Mouse (Mus musculus) CH12.LX (cell line): ENCODE results near the gene C2cd4a. TPM values are rescaled to one million over a fixed set of nuclear protein-coding genes. Genes with fewer than 3 reads are reported as not detected.

Source experiments
- DNase-seq: peaks from one replicate; pipeline ENCODE4 v3.0.0-alpha.2; 2013; ENCODE audit errors: extremely low read depth
- H3K27ac ChIP-seq: 2 replicates; pipeline ENCODE4 v1.5.1; 2012; ENCODE audit warnings: low read depth, mild to moderate bottlenecking, control low read depth, moderate library complexity; ENCODE audit not compliant: insufficient read depth
- H3K27me3 ChIP-seq: replicated peaks from 2 replicates; pipeline ENCODE3; 2012; ENCODE audit warnings: inconsistent platforms
- H3K36me3 ChIP-seq, 2 experiments: replicated peaks in 1 of 2; 2 replicates each; pipeline versions ENCODE3 to v1.6.1; 2012; ENCODE audit warnings: inconsistent platforms in 1 of 2, low read length in 1 of 2, mild to moderate bottlenecking in 1 of 2, mixed read lengths in 1 of 2, moderate library complexity in 1 of 2; ENCODE audit not compliant: control insufficient read depth in 1 of 2, insufficient read depth in 1 of 2
- H3K4me1 ChIP-seq, 2 experiments: 2 replicates each; pipeline ENCODE4 v1.6.1; 2012; ENCODE audit warnings: inconsistent platforms in 1 of 2, moderate library complexity in 1 of 2; ENCODE audit not compliant: insufficient read depth in 2 of 2, control insufficient read depth in 1 of 2
- H3K4me2 ChIP-seq: 2 replicates; pipeline ENCODE4 v1.6.1; 2012; ENCODE audit warnings: low read depth, mild to moderate bottlenecking, control low read depth; ENCODE audit not compliant: poor library complexity, insufficient read depth, severe bottlenecking
- H3K4me3 ChIP-seq, 3 experiments: fragments of 150-350 bp in 1 of 3; sonication (generic) in 1 of 3; replicated peaks in 1 of 3; 2 replicates each; pipeline versions ENCODE3 to v1.5.1; 2011 to 2012; ENCODE audit warnings: low read depth in 2 of 3, low read length in 2 of 3, mild to moderate bottlenecking in 2 of 3, moderate library complexity in 2 of 3, control low read depth in 1 of 3, improper control_type of control experiment in 1 of 3, inconsistent platforms in 1 of 3, mixed read lengths in 1 of 3; ENCODE audit not compliant: poor library complexity in 1 of 3
- H3K79me2 ChIP-seq: replicated peaks from 2 replicates; pipeline ENCODE4 v1.6.1; 2012; ENCODE audit warnings: mild to moderate bottlenecking, moderate library complexity; ENCODE audit not compliant: control insufficient read depth, poor library complexity, insufficient read depth, severe bottlenecking; ENCODE audit errors: extremely low read depth
- H3K9ac ChIP-seq: 2 replicates; pipeline ENCODE4 v1.6.1; 2012; ENCODE audit warnings: low read depth, mild to moderate bottlenecking, control low read depth, moderate library complexity; ENCODE audit not compliant: insufficient read depth
- H3K9me3 ChIP-seq: replicated peaks from 2 replicates; pipeline ENCODE3; 2012; ENCODE audit warnings: low read length, inconsistent platforms, mixed read lengths
- BHLHE40 ChIP-seq: IDR thresholded peaks from 2 replicates; pipeline ENCODE4 v1.6.1; 2011; ENCODE audit warnings: mild to moderate bottlenecking, low read depth, low read length, improper control_type of control experiment
- CHD1 ChIP-seq: IDR thresholded peaks from 2 replicates; pipeline ENCODE4 v1.6.1; 2012; ENCODE audit warnings: low read depth, low read length, improper control_type of control experiment, inconsistent platforms
- CTCF ChIP-seq, 2 experiments: IDR thresholded peaks in 1 of 2; conservative IDR thresholded peaks in 1 of 2; 2 replicates each; pipeline ENCODE4 v1.5.1; 2011 to 2012; ENCODE audit warnings: low read depth in 2 of 2, low read length in 2 of 2, improper control_type of control experiment in 1 of 2, inconsistent platforms in 1 of 2, mild to moderate bottlenecking in 1 of 2, moderate library complexity in 1 of 2
- ELF1 ChIP-seq: IDR thresholded peaks from 2 replicates; pipeline ENCODE4 v1.6.1; 2014; ENCODE audit warnings: low read depth, mild to moderate bottlenecking, inconsistent platforms, low read length, improper control_type of control experiment
- ETS1 ChIP-seq: conservative IDR thresholded peaks from 2 replicates; pipeline ENCODE4 v1.6.1; 2012; ENCODE audit warnings: low read depth, mild to moderate bottlenecking, inconsistent platforms, low read length, improper control_type of control experiment, moderate library complexity
- JUND ChIP-seq: conservative IDR thresholded peaks from 2 replicates; pipeline ENCODE4 v1.6.1; 2011; ENCODE audit warnings: low read depth, low read length, improper control_type of control experiment
- MAFK ChIP-seq: IDR thresholded peaks from 2 replicates; pipeline ENCODE4 v1.6.1; 2011; ENCODE audit warnings: low read length, improper control_type of control experiment; ENCODE audit not compliant: insufficient replicate concordance
- MAZ ChIP-seq: IDR thresholded peaks from 2 replicates; pipeline ENCODE4 v1.6.1; 2012; ENCODE audit warnings: low read depth, mild to moderate bottlenecking, inconsistent platforms, low read length, improper control_type of control experiment, moderate library complexity
- MEF2A ChIP-seq: IDR thresholded peaks from 2 replicates; pipeline ENCODE4 v1.6.1; 2014; ENCODE audit warnings: low read depth, mild to moderate bottlenecking, inconsistent platforms, low read length, improper control_type of control experiment, borderline replicate concordance
- MYC ChIP-seq: IDR thresholded peaks from 2 replicates; pipeline ENCODE4 v1.6.1; 2011; ENCODE audit warnings: low read depth, mild to moderate bottlenecking, improper control_type of control experiment, low read length
- NRF1 ChIP-seq: IDR thresholded peaks from 2 replicates; pipeline ENCODE4 v1.6.1; 2014; ENCODE audit warnings: low read depth, mild to moderate bottlenecking, inconsistent platforms, low read length, improper control_type of control experiment, moderate library complexity
- PAX5 ChIP-seq: IDR thresholded peaks from 2 replicates; pipeline ENCODE4 v1.6.1; 2012; ENCODE audit warnings: low read length, inconsistent platforms, mixed read lengths
- POLR2A ChIP-seq: IDR thresholded peaks from 2 replicates; pipeline ENCODE4 v1.6.1; 2011; ENCODE audit warnings: low read depth, mild to moderate bottlenecking, improper control_type of control experiment, low read length
- RAD21 ChIP-seq: IDR thresholded peaks from 2 replicates; pipeline ENCODE4 v1.6.1; 2011; ENCODE audit warnings: low read depth, mild to moderate bottlenecking, low read length, improper control_type of control experiment, moderate library complexity
- RCOR1 ChIP-seq: conservative IDR thresholded peaks from 2 replicates; pipeline ENCODE4 v1.6.1; 2012; ENCODE audit warnings: low read depth, mild to moderate bottlenecking, inconsistent platforms, low read length, improper control_type of control experiment
- TBP ChIP-seq: conservative IDR thresholded peaks from 2 replicates; pipeline ENCODE4 v1.6.1; 2011; ENCODE audit warnings: low read depth, low read length, improper control_type of control experiment
- UBTF ChIP-seq: IDR thresholded peaks from 2 replicates; pipeline ENCODE4 v1.6.1; 2012; ENCODE audit warnings: low read depth, mild to moderate bottlenecking, inconsistent platforms, low read length, improper control_type of control experiment, moderate library complexity
- ZKSCAN1 ChIP-seq: IDR thresholded peaks from 2 replicates; pipeline ENCODE4 v1.6.1; 2012; ENCODE audit warnings: low read depth, inconsistent platforms, low read length, improper control_type of control experiment, borderline replicate concordance
- ZMIZ1 ChIP-seq: IDR thresholded peaks from 2 replicates; pipeline ENCODE4 v1.6.1; 2012; ENCODE audit warnings: low read depth, mild to moderate bottlenecking, inconsistent platforms, low read length, improper control_type of control experiment
- ZNF384 ChIP-seq: IDR thresholded peaks from 2 replicates; pipeline ENCODE4 v1.6.1; 2012; ENCODE audit warnings: low read depth, low read length, improper control_type of control experiment, inconsistent platforms
- dilution Hi-C: fragments of 300-500 bp; cut with MboI; formaldehyde crosslinking; loops from 2 replicates; pipeline ENCODE4 v1.14.3; 2020; ENCODE audit warnings: low sequenced_read_pairs; ENCODE audit not compliant: extremely low pct_unique_long_range_greater_than_20kb, extremely low pct_ligation_motif_present
- in situ Hi-C: fragments of 300-500 bp; cut with MboI; formaldehyde crosslinking; loops from 3 replicates; pipeline ENCODE4 v1.14.3; 2019; ENCODE audit warnings: low sequenced_read_pairs, low pct_ligation_motif_present, low pct_unique_long_range_greater_than_20kb, mixed read lengths
- polyA plus RNA-seq: library from polyadenylated mRNA; unstranded; fragments of >175 nt; gene quantifications from 2 replicates; pipeline ENCODE4 v1.2.1, GENCODE M21; 2012; ENCODE audit warnings: low read depth; ENCODE audit not compliant: insufficient read length
- total RNA-seq, 2 experiments: library from RNA; depleted of rRNA; stranded (reverse); fragments of 300-350 nt in 1 of 2; fragments of >200 nt in 1 of 2; gene quantifications; 2 replicates each; pipeline ENCODE4 v1.2.3; 2012 to 2014

C2cd4a gene
- total and polyA plus RNA-seq, 3 experiments = 0.16 TPM; not detected in 2

GRCm38 (mm10) chr9:67816172-67816928, 15.8 kb downstream of the C2cd4a start:
- H3K36me3 ChIP-seq = no peaks in the 10 kb centered on the region
- dilution Hi-C loops (no loop called here), in situ Hi-C loops (loop anchor here (10.0 kb wide), 1 partner anchor 158 kb away; no protein-coding TSS in a partner anchor)
- H3K4me2 ChIP-seq = no peak overlapping the region
- DNase-seq = no peak
- H3K9me3 ChIP-seq = no peaks in the 10 kb centered on the region
- peaks cover 5 to 26% of the 10 kb centered on the region in 2 experiments for H3K4me1 ChIP-seq
- no peaks in the 10 kb centered on the region for H3K27me3 ChIP-seq
- no peaks in the 10 kb centered on the region for H3K79me2 ChIP-seq
- no peak overlapping the region for H3K4me3 ChIP-seq
- no peak overlapping the region for H3K27ac ChIP-seq
- no peak overlapping the region for H3K9ac ChIP-seq
- TF ChIP-seq POLR2A (no peak), TBP (no peak), MAZ (no peak), BHLHE40 (no peak), MYC (no peak), ZKSCAN1 (no peak), MEF2A (no peak), RAD21 (no peak), RCOR1 (no peak), UBTF (no peak), NRF1 (no peak), CHD1 (no peak), ETS1 (no peak), CTCF (conservative IDR thresholded peaks at IDR 0.05 in 1 of 2, IDR thresholded peaks at IDR 0.05 in 1 of 2; ENCODE audit: low read depth in 2 of 2, low read length in 2 of 2) (no peak), MAFK (no peak), JUND (no peak), ZMIZ1 (no peak), PAX5 (no peak), ELF1 (no peak), ZNF384 (no peak)
